ENCODE assay signal across 8 mouse cellular contexts in the genomic region with DNA sequence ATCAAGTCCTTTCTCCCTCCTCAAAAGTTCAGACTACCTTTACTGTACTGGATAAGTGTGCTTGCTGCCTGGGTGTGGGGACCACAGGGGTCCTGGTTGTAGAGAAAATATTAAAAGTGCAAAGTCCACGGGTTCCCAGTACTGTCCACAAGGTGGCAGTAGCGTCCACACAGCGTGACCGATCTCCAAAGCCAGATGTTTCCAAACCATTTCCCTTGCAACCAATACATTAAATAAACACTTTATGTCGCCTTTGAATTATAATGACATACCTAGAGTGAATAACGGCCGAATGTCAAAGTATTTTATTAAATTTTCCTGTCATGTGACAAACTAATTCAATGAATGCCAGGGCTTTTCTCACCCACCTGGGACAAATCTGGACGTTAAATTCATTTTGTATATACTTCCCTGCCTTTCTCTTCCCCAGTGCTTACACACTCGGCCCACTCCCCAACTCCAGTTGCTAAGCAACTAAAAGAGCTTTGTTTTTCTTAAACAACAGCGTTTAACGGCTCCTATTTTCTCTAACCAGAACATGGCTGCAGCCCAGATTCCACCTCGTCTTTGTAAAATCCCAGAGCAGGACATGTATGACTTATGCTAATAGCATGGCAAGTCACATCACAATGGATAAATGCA. TPM values are rescaled to one million over a fixed set of nuclear protein-coding genes. Genes with fewer than 3 reads are reported as not detected.
DNase-seq lines count a peak whose midpoint lies in the region; ATAC-seq lines count a peak whose summit lies in the region.

No protein-coding gene starts in this region.

- no peaks in the 10 kb centered on the region for H3K27me3 ChIP-seq in forebrain, embryonic 11.5 days (ENCODE audit: control insufficient read depth, insufficient read depth, low read length)
- H3K27me3 ChIP-seq in hindbrain, embryonic 11.5 days (ENCODE audit: control insufficient read depth, insufficient read depth, low read length): no peaks in the 10 kb centered on the region
- no peaks in the 10 kb centered on the region for H3K27me3 ChIP-seq in midbrain, embryonic 12.5 days

- 20% methylated on average over 12 of the region's 12 CpGs for WGBS in forebrain, embryonic 11.5 days
- 19% methylated on average over 12 of the region's 12 CpGs for WGBS in hindbrain, embryonic 11.5 days
- 19% methylated on average over 12 of the region's 12 CpGs for WGBS in midbrain, embryonic 12.5 days

- no peak overlapping the region for H3K9ac ChIP-seq in forebrain, embryonic 11.5 days (ENCODE audit: low read length)
- no peak overlapping the region for H3K9ac ChIP-seq in hindbrain, embryonic 11.5 days (ENCODE audit: low read depth, low read length)
- H3K9ac ChIP-seq in midbrain, embryonic 12.5 days (replicated peaks): no peak overlapping the region

- intact Hi-C loops in left cerebral cortex, postnatal 4 days (cut with DNase I): loop anchor here (5.0 kb wide), 3 partner anchors 128 to 308 kb away; no protein-coding TSS in a partner anchor

- no peaks in the 10 kb centered on the region for H3K4me1 ChIP-seq in forebrain, embryonic 11.5 days (replicated peaks; ENCODE audit: control insufficient read depth, insufficient read depth, low read length)
- no peaks in the 10 kb centered on the region for H3K4me1 ChIP-seq in hindbrain, embryonic 11.5 days (replicated peaks; ENCODE audit: control insufficient read depth, insufficient read depth, low read length)
- H3K4me1 ChIP-seq in midbrain, embryonic 12.5 days: no peaks in the 10 kb centered on the region; the same call in 1 of the 2 replicates

- H3K36me3 ChIP-seq in forebrain, embryonic 11.5 days (ENCODE audit: control insufficient read depth, insufficient read depth, low read length): no peaks in the 10 kb centered on the region
- no peaks in the 10 kb centered on the region for H3K36me3 ChIP-seq in hindbrain, embryonic 11.5 days (ENCODE audit: control insufficient read depth, insufficient read depth, low read length)
- no peaks in the 10 kb centered on the region for H3K36me3 ChIP-seq in midbrain, embryonic 12.5 days

- no peak overlapping the region for H3K27ac ChIP-seq in forebrain, embryonic 11.5 days (ENCODE audit: low read depth, low read length)
- H3K27ac ChIP-seq in hindbrain, embryonic 11.5 days (ENCODE audit: low read depth, low read length): no peak overlapping the region
- no peak overlapping the region for H3K27ac ChIP-seq in midbrain, embryonic 12.5 days (replicated peaks)

- ATAC-seq in forebrain, embryonic 11.5 days (replicated peaks; ENCODE audit: low FRiP score): peak; percentile 71
- ATAC-seq in hindbrain, embryonic 11.5 days (ENCODE audit: low FRiP score): peak; percentile 76
- ATAC-seq in midbrain, embryonic 12.5 days (ENCODE audit: low FRiP score, low read depth): peak; percentile 79

- H3K4me2 ChIP-seq in forebrain, embryonic 11.5 days (ENCODE audit: low read depth, low read length, severe bottlenecking): no peak overlapping the region
- H3K4me2 ChIP-seq in hindbrain, embryonic 11.5 days (replicated peaks; ENCODE audit: low read depth, low read length): no peak overlapping the region
- no peak overlapping the region for H3K4me2 ChIP-seq in midbrain, embryonic 12.5 days (replicated peaks)

- DNase-seq in urinary bladder, postnatal 14 days (ENCODE audit: low spot score): peak; percentile 26
- DNase-seq in urinary bladder, adult 2 months (ENCODE audit: low spot score): no peak
- DNase-seq in brain, adult 2 months (ENCODE audit: low read depth, low spot score): peak; percentile 63
- peak; percentile 81 for DNase-seq in forebrain, embryonic 11.5 days (ENCODE audit: low spot score)
- peak; percentile 82 for DNase-seq in hindbrain, embryonic 11.5 days (ENCODE audit: low spot score)
- peak; percentile 32 for DNase-seq in left cerebral cortex, postnatal 4 days
- DNase-seq in testis, postnatal 10 days (ENCODE audit: low spot score): peak; percentile 62

- no peak overlapping the region for H3K4me3 ChIP-seq in forebrain, embryonic 11.5 days (ENCODE audit: low read depth, low read length)
- H3K4me3 ChIP-seq in hindbrain, embryonic 11.5 days (ENCODE audit: low read depth, low read length): no peak overlapping the region
- H3K4me3 ChIP-seq in midbrain, embryonic 12.5 days: no peak overlapping the region

- no peaks in the 10 kb centered on the region for H3K9me3 ChIP-seq in forebrain, embryonic 11.5 days (ENCODE audit: control insufficient read depth, low read length)
- no peaks in the 10 kb centered on the region for H3K9me3 ChIP-seq in hindbrain, embryonic 11.5 days (ENCODE audit: control insufficient read depth, low read length)
- no peaks in the 10 kb centered on the region for H3K9me3 ChIP-seq in midbrain, embryonic 12.5 days

RNA-seq across cellular contexts. Expression of a gene that starts 49.4 kb away (rescaled TPM):
- polyA plus RNA-seq in urinary bladder, adult 2 months (2012; rRNA removed): 0.11 and 0.40 TPM in 2 replicates
- polyA plus RNA-seq in forebrain, embryonic 11.5 days (2014; fragmentation: Nextera tagmentation; extraction: Ambion mirVana): 46.5 and 46.9 TPM in 2 replicates
- polyA plus RNA-seq in hindbrain, embryonic 11.5 days (2014; fragmentation: Nextera tagmentation; extraction: Ambion mirVana): 28.6 and 30.8 TPM in 2 replicates
- total RNA-seq in left cerebral cortex, postnatal 4 days (2021): 1 to 10 TPM; 5.1 to 6.6 TPM
- polyA plus RNA-seq in midbrain, embryonic 12.5 days (2016; fragmentation: Nextera tagmentation; extraction: Ambion mirVana): 34.8 and 35.4 TPM in 2 replicates

Comparison
In these comparisons a context has a peak if more than half of its experiments do, and no peak if none do; other contexts are left out.
1. RNA of a gene that starts 49.4 kb away (polyA plus RNA-seq): 46.5 to 46.9 TPM in forebrain, embryonic 11.5 days, 34.8 to 35.4 TPM in midbrain, embryonic 12.5 days and 28.6 to 30.8 TPM in hindbrain, embryonic 11.5 days; 0.11 to 0.40 TPM in urinary bladder, adult 2 months; every median in the first group is over 10 times any median in the second.
2. Peak in every context shown above with its lines, with median percentiles within 50 percentile points of each other: ATAC-seq.